Mouse (Mus musculus) megakaryocyte, embryonic 14.5 days (primary cell): ENCODE data around the gene Gm37240.

Experiments used
- FLI1 ChIP-seq: IDR thresholded peaks from 2 replicates; pipeline ENCODE4 v1.6.1; 2012; ENCODE audit warnings: low read length, inconsistent platforms, mixed read lengths
- GATA1 ChIP-seq: IDR thresholded peaks from 3 replicates; pipeline ENCODE4 v1.6.1; 2012; ENCODE audit warnings: mixed read lengths, low read length, inconsistent platforms, borderline replicate concordance

GRCm38 (mm10) chr3:84478195-84478594, 1409.1 kb downstream of the Gm37240 start:
- TF ChIP-seq GATA1 (no peak), FLI1 (no peak)
